Comparison of ENCODE assay signal across 8 mouse cellular contexts in genomic region chr2:167924803-167925604, GRCm38 (mm10). TPM values are rescaled to one million over a fixed set of nuclear protein-coding genes. Genes with fewer than 3 reads are reported as not detected.
DNase-seq lines count a peak whose midpoint lies in the region; ATAC-seq and TF ChIP-seq lines count a peak whose summit lies in the region.

No protein-coding gene starts in this region.

- no peaks in the 10 kb centered on the region for H3K36me3 ChIP-seq in heart, embryonic 13.5 days
- no peaks in the 10 kb centered on the region for H3K36me3 ChIP-seq in kidney, postnatal 0 days (ENCODE audit: insufficient read depth, low read length)
- no peaks in the 10 kb centered on the region for H3K36me3 ChIP-seq in liver, adult 2 months (ENCODE audit: control insufficient read depth, insufficient read depth, low read length)

- 0 out of 2 replicates have a peak, but pooled peaks have one; percentile 24 for TF ChIP-seq CTCF in kidney, postnatal 0 days (IDR thresholded peaks at IDR 0.05; ENCODE audit: low read depth)
- no peak for TF ChIP-seq CTCF in liver, adult 2 months (IDR thresholded peaks at IDR 0.05; ENCODE audit: low read depth, low read length)

- no peak for TF ChIP-seq POLR2A in liver, adult 2 months (IDR thresholded peaks at IDR 0.05; ENCODE audit: extremely low read depth, insufficient read depth, low read length)

- no peaks in the 10 kb centered on the region for H3K79me2 ChIP-seq in liver, adult 2 months (ENCODE audit: control insufficient read depth, insufficient read depth, low read length)

- ATAC-seq in heart, embryonic 13.5 days (ENCODE audit: extremely low read depth, insufficient number of reproducible peaks, low FRiP score, low TSS enrichment), result peak; percentile 35; the same call in 1 of the 2 replicates
- ATAC-seq in kidney, postnatal 0 days (replicated peaks; ENCODE audit: low FRiP score, low read depth), result peak; percentile 70
- ATAC-seq in monocyte, adult 5-6 weeks (replicated peaks; ENCODE audit: insufficient number of reproducible peaks, low FRiP score, low TSS enrichment, poor library complexity, severe bottlenecking), result peak; percentile 74

- peak overlapping the region; percentile 81 for H3K4me2 ChIP-seq in heart, embryonic 13.5 days
- peak overlapping the region; percentile 65 for H3K4me2 ChIP-seq in kidney, postnatal 0 days (ENCODE audit: low read length)

- no peaks in the 10 kb centered on the region for H3K9me3 ChIP-seq in heart, embryonic 13.5 days
- H3K9me3 ChIP-seq in kidney, postnatal 0 days (replicated peaks; ENCODE audit: low read length), result no peaks in the 10 kb centered on the region

- peak overlapping the region; percentile 79 for H3K9ac ChIP-seq in heart, embryonic 13.5 days
- H3K9ac ChIP-seq in kidney, postnatal 0 days (ENCODE audit: low read depth, low read length), result peak overlapping the region; percentile 42; the same call in 1 of the 2 replicates
- peak overlapping the region; percentile 25 for H3K9ac ChIP-seq in liver, adult 2 months (ENCODE audit: low read depth, low read length)

- H3K27me3 ChIP-seq in heart, embryonic 13.5 days (replicated peaks), result no peaks in the 10 kb centered on the region
- no peaks in the 10 kb centered on the region for H3K27me3 ChIP-seq in kidney, postnatal 0 days (ENCODE audit: insufficient read depth, low read length)
- no peaks in the 10 kb centered on the region for H3K27me3 ChIP-seq in liver, adult 2 months (ENCODE audit: control insufficient read depth, insufficient read depth, low read length)

- DNase-seq in CD4-positive helper T cell, adult 2 months (ENCODE audit: low read depth, low spot score), result peak; percentile 91
- peak; percentile 53 for DNase-seq in c-Kit-negative CD71-positive TER-119-positive erythroid progenitor cells, embryonic 14.5 days (ENCODE audit: low read depth, low spot score)
- DNase-seq in fibroblast of lung, adult 2 months (ENCODE audit: low read depth), result peak; percentile 88
- DNase-seq in kidney, postnatal 0 days (ENCODE audit: low spot score), result peak; percentile 95
- DNase-seq in liver, adult 2 months (ENCODE audit: extremely low read depth, low read depth, low spot score), result peak; percentile 73
- DNase-seq in spleen, postnatal 36 days (ENCODE audit: low spot score in 2 of 2), result peak; percentile 91 to 93

- peak overlapping the region; percentile 57 for H3K4me3 ChIP-seq in heart, embryonic 13.5 days
- H3K4me3 ChIP-seq in kidney, postnatal 0 days (replicated peaks; ENCODE audit: low read depth, low read length), result peak overlapping the region; percentile 28
- H3K4me3 ChIP-seq in liver, adult 2 months (ENCODE audit: insufficient read depth, low read depth, low read length), result peak overlapping the region; percentile 30

- 5% methylated on average over 29 of the region's 29 CpGs for WGBS in heart, embryonic 13.5 days
- WGBS in kidney, postnatal 0 days, result 1% methylated on average over 29 of the region's 29 CpGs
- WGBS in liver, adult 2 months, result 6% methylated on average over 29 of the region's 29 CpGs

- H3K4me1 ChIP-seq in heart, embryonic 13.5 days, result peaks cover 21% of the 10 kb centered on the region
- H3K4me1 ChIP-seq in kidney, postnatal 0 days (replicated peaks; ENCODE audit: insufficient read depth, low read length), result peaks cover 1% of the 10 kb centered on the region; the same call in 1 of the 2 replicates
- peaks cover 2% of the 10 kb centered on the region; the same call in 1 of the 2 replicates for H3K4me1 ChIP-seq in liver, adult 2 months (ENCODE audit: control insufficient read depth, insufficient read depth, low read length)

- H3K27ac ChIP-seq in heart, embryonic 13.5 days (replicated peaks), result peak overlapping the region; percentile 85
- peak overlapping the region; percentile 88 for H3K27ac ChIP-seq in kidney, postnatal 0 days
- H3K27ac ChIP-seq in liver, adult 2 months (replicated peaks; ENCODE audit: insufficient read depth, low read depth, low read length), result peak overlapping the region; percentile 29

RNA-seq across cellular contexts. Expression of gene Ptpn1, which starts 6.9 kb away (rescaled TPM):
- polyA plus RNA-seq in heart, embryonic 13.5 days (2015; fragmentation: Nextera tagmentation; extraction: Ambion mirVana), result 42.1 and 47.2 TPM in 2 replicates
- 54.2 and 65.2 TPM in 2 replicates for polyA plus RNA-seq in kidney, postnatal 0 days (2015; fragmentation: Nextera tagmentation; extraction: Ambion mirVana)
- 6.5 and 7.9 TPM in 2 replicates for total RNA-seq in liver, adult 2 months (2014; rRNA removed)
- polyA plus RNA-seq in liver, adult 2 months (2012; rRNA removed), result 17.3 and 20.2 TPM in 2 replicates
- total RNA-seq in monocyte, adult 5-6 weeks (2017), result 199 to 318 TPM (median 242 TPM) in 3 replicates

Comparison
In these comparisons a context has a peak if more than half of its experiments do, and no peak if none do; other contexts are left out.
1. Peak in every context shown above with its lines: DNase-seq, ATAC-seq, H3K4me3 ChIP-seq and H3K27ac ChIP-seq.
2. H3K27ac ChIP-seq: peak in every context shown above with its lines; median percentile 88 in kidney, postnatal 0 days; 85 in heart, embryonic 13.5 days; 29 in liver, adult 2 months.
3. H3K9ac ChIP-seq: peak in every context shown above with its lines; median percentile 79 in heart, embryonic 13.5 days; 42 in kidney, postnatal 0 days; 25 in liver, adult 2 months.